Mouse (Mus musculus) adrenal gland, postnatal 36 days (tissue): Measurements from ENCODE around the gene Anapc7. TPM values are rescaled to one million over a fixed set of nuclear protein-coding genes. Genes with fewer than 3 reads are reported as not detected.

Source experiments
- DNase-seq, 2 experiments: peaks; one replicate each; pipeline ENCODE4 v3.0.0; 2021; ENCODE audit warnings: mixed read lengths in 1 of 2
- total RNA-seq, 2 experiments: library from RNA; stranded (reverse); gene quantifications; 2 replicates each; pipeline ENCODE4 v1.2.3; 2021

The Anapc7 gene
- total RNA-seq, 2 experiments from 2014 or later: 44.2 to 52.2 TPM

DNA sequence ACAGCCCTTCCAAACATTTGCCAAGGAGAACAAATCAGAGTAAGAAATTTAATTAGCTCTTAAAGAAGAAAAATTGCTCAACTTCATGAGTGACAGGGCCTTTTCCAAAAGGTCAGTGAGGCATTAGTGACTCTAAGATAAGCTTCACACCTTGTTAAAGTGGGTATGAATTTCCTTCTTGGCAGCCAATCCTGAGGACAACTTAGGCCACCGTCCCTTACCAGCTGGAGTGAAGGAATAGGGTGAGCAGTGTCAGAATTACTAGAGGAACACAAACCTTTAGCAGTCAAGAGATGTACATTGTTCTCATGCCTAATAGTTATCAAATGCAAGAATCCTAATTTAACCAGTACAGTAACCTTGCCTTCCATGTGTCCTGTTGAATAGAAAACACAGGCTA lies 73.0 kb downstream of the Anapc7 start:
- no peak for DNase-seq

Other genes starting within 250 kb of the Anapc7 start
- 1 to 10 TPM; 1.7 to 3.3 TPM for gene Hvcn1, start 214.9 kb upstream of the Anapc7 start, total RNA-seq
- 10 to 100 TPM; 12.0 to 16.2 TPM for gene Tctn1, start 157.2 kb upstream of the Anapc7 start, total RNA-seq
- gene Pptc7, start 137.3 kb upstream of the Anapc7 start, total RNA-seq: 10 to 100 TPM; 53.2 to 55.4 TPM
- 1 to 10 TPM; 2.2 to 3.4 TPM for gene Rad9b, start 67.5 kb upstream of the Anapc7 start, total RNA-seq
- gene Vps29, start 67.3 kb upstream of the Anapc7 start, total RNA-seq: 100 to 1,000 TPM; 141 to 165 TPM
- gene Gpn3, start 49.8 kb upstream of the Anapc7 start, total RNA-seq: 10 to 100 TPM; 34.8 to 36.0 TPM
- 10 to 100 TPM; 30.2 to 38.9 TPM for gene Fam216a, start 49.3 kb upstream of the Anapc7 start, total RNA-seq
- 100 to 1,000 TPM; 223 to 328 TPM for gene Arpc3, start 29.8 kb upstream of the Anapc7 start, total RNA-seq
- gene Atp2a2, start 80.5 kb downstream of the Anapc7 start, total RNA-seq: 100 to 1,000 TPM; 195 to 199 TPM
- 10 to 100 TPM in 1 of 2 experiments, 1 to 10 TPM in 1; 9.7 to 19.0 TPM for gene Ift81, start 192.8 kb downstream of the Anapc7 start, total RNA-seq
- gene P2rx7, start 222.2 kb downstream of the Anapc7 start, total RNA-seq: 1 to 10 TPM; 2.1 to 2.3 TPM